Mouse (Mus musculus) left cerebral cortex, adult 2 months (tissue): ENCODE data around the gene Pitpnm1. TPM values are rescaled to one million over a fixed set of nuclear protein-coding genes. Genes with fewer than 3 reads are reported as not detected.
A peak's percentile ranks its signal among the peaks of the same experiment; 100 is the strongest.

Source experiments
- DNase-seq, 2 experiments: peaks; one replicate each; pipeline ENCODE4 v3.0.0; 2021 to 2022; ENCODE audit warnings: low spot score in 2 of 2, mixed read lengths in 1 of 2; ENCODE audit errors: extremely low spot score in 1 of 2
- H3K27ac ChIP-seq: fragments of 200-600 bp; 2 replicates; pipeline ENCODE4 v1.8.1; 2022
- H3K4me3 ChIP-seq: fragments of 200-600 bp; 2 replicates; pipeline ENCODE4 v1.8.1; 2022
- CTCF ChIP-seq: fragments of 200-600 bp; IDR thresholded peaks from 2 replicates; pipeline ENCODE4 v1.8.1; 2022; ENCODE audit warnings: antibody characterized with exemption, mild to moderate bottlenecking, moderate library complexity
- intact Hi-C: fragments of 180-260 bp; cut with DNase I; formaldehyde crosslinking; loops from one replicate; pipeline ENCODE4 v1.15.1; 2025
- total RNA-seq, 2 experiments: library from RNA; stranded (reverse); gene quantifications; 2 replicates each; pipeline ENCODE4 v1.2.3; 2021

Pitpnm1 gene
- total RNA-seq, 2 experiments from 2014 or later, result 217 to 229 TPM

- no peak for TF ChIP-seq CTCF
- intact Hi-C loops, result no loop called here
- Histone ChIP-seq H3K27ac (no peak overlapping the region), H3K4me3 (no peak overlapping the region)
- no peak for DNase-seq
Measured at GRCm38 (mm10) chr19:4155223-4156072, 55.6 kb downstream of the Pitpnm1 start.

GRCm38 (mm10) chr19:4156073-4156579 is 56.3 kb downstream of the Pitpnm1 start:
- intact Hi-C loops, result no loop called here
- Histone ChIP-seq H3K4me3 (no peak overlapping the region), H3K27ac (no peak overlapping the region)
- TF ChIP-seq CTCF, result no peak
- no peak for DNase-seq

- no peak overlapping the region for H3K4me3 ChIP-seq
- no peak overlapping the region for H3K27ac ChIP-seq
- intact Hi-C loops, result no loop called here
- TF ChIP-seq CTCF, result no peak
- no peak for DNase-seq
Measured at GRCm38 (mm10) chr19:4156771-4157170, 57.0 kb downstream of the Pitpnm1 start.

- no peak for TF ChIP-seq CTCF
- Histone ChIP-seq H3K27ac (no peak overlapping the region), H3K4me3 (no peak overlapping the region)
- intact Hi-C loops, result no loop called here
- DNase-seq, result no peak
Measured at GRCm38 (mm10) chr19:4159049-4159448, 59.3 kb downstream of the Pitpnm1 start.

GRCm38 (mm10) chr19:4162646-4163542 is 63.1 kb downstream of the Pitpnm1 start, which contains the start of gene Rps6kb2:
Gene Rps6kb2, minus strand, starts transcription at chr19:4163354.
- intact Hi-C loops, result no loop called here
- H3K27ac ChIP-seq, result peak within 1 kb of the TSS; percentile 84
- H3K4me3 ChIP-seq, result peak within 1 kb of the TSS; percentile 76
- no peak for TF ChIP-seq CTCF
- DNase-seq, result peak; percentile 96

- no peak for TF ChIP-seq CTCF
- peak overlapping the region; percentile 76 for H3K4me3 ChIP-seq
- no peak for DNase-seq
- intact Hi-C loops, result no loop called here
- H3K27ac ChIP-seq, result peak overlapping the region; percentile 84
Measured at GRCm38 (mm10) chr19:4163543-4163887, 63.7 kb downstream of the Pitpnm1 start.

Other genes with a start within 250 kb of the Pitpnm1 start
- 100 to 1,000 TPM in 1 of 2 experiments, 10 to 100 TPM in 1; 96.7 to 120 TPM for gene Chka, start 248.2 kb upstream of the Pitpnm1 start, total RNA-seq
- 10 to 100 TPM; 14.9 to 20.1 TPM for gene Tcirg1, start 192.9 kb upstream of the Pitpnm1 start, total RNA-seq
- gene Ndufs8, start 187.2 kb upstream of the Pitpnm1 start, total RNA-seq, result 100 to 1,000 TPM; 129 to 133 TPM
- gene Aldh3b1, start 170.2 kb upstream of the Pitpnm1 start, total RNA-seq, result 1 to 10 TPM; 2.3 to 3.3 TPM
- 10 to 100 TPM; 12.9 to 16.3 TPM for gene Unc93b1, start 164.8 kb upstream of the Pitpnm1 start, total RNA-seq
- gene Aldh3b3, start 141.4 kb upstream of the Pitpnm1 start, total RNA-seq, result under 1 TPM in 1 of 2 experiments, not detected in 1; 0.11 TPM
- 1 to 10 TPM in 1 of 2 experiments, under 1 TPM in 1; 0.93 to 1.5 TPM for gene Aldh3b2, start 127.7 kb upstream of the Pitpnm1 start, total RNA-seq
- 1 to 10 TPM; 3.3 to 4.1 TPM for gene Acy3, start 113.4 kb upstream of the Pitpnm1 start, total RNA-seq
- gene Tbx10, start 107.2 kb upstream of the Pitpnm1 start, total RNA-seq, result not detected
- gene Nudt8, start 99.4 kb upstream of the Pitpnm1 start, total RNA-seq, result 10 to 100 TPM in 1 of 2 experiments, 1 to 10 TPM in 1; 8.3 to 10.2 TPM
- gene Gm49405, start 99.4 kb upstream of the Pitpnm1 start, total RNA-seq, result 1 to 10 TPM; 1.8 TPM
- 1 to 10 TPM; 4.8 to 5.9 TPM for gene Doc2g, start 96.7 kb upstream of the Pitpnm1 start, total RNA-seq
- 100 to 1,000 TPM; 242 to 257 TPM for gene Ndufv1, start 87.2 kb upstream of the Pitpnm1 start, total RNA-seq
- gene Gstp1, start 62.0 kb upstream of the Pitpnm1 start, total RNA-seq, result 100 to 1,000 TPM; 299 to 324 TPM
- 10 to 100 TPM; 39.5 to 52.8 TPM for gene Gstp2, start 54.0 kb upstream of the Pitpnm1 start, total RNA-seq
- gene Gstp3, start 40.4 kb upstream of the Pitpnm1 start, total RNA-seq, result not detected
- not detected for gene Cabp2, start 18.4 kb upstream of the Pitpnm1 start, total RNA-seq
- gene Cdk2ap2, start 2.8 kb upstream of the Pitpnm1 start, total RNA-seq, result 10 to 100 TPM; 28.4 to 32.5 TPM
- gene Aip, start 25.9 kb downstream of the Pitpnm1 start, total RNA-seq, result 100 to 1,000 TPM; 118 to 125 TPM
- gene Gpr152, start 39.8 kb downstream of the Pitpnm1 start, total RNA-seq, result not detected
- under 1 TPM in 1 of 2 experiments, not detected in 1; 0.26 TPM for gene Cabp4, start 44.0 kb downstream of the Pitpnm1 start, total RNA-seq
- 10 to 100 TPM; 72.6 to 82.2 TPM for gene Coro1b, start 48.6 kb downstream of the Pitpnm1 start, total RNA-seq
- gene Ptprcap, start 53.6 kb downstream of the Pitpnm1 start, total RNA-seq, result 1 to 10 TPM; 1.2 to 1.7 TPM
- 10 to 100 TPM; 34.0 to 46.8 TPM for gene Rps6kb2, start 63.4 kb downstream of the Pitpnm1 start, total RNA-seq
- gene Carns1, start 75.5 kb downstream of the Pitpnm1 start, total RNA-seq, result 1 to 10 TPM; 6.9 to 7.3 TPM
- 1 to 10 TPM; 1.4 to 1.5 TPM for gene Tbc1d10c, start 91.3 kb downstream of the Pitpnm1 start, total RNA-seq
- 100 to 1,000 TPM; 293 to 306 TPM for gene Ppp1ca, start 92.1 kb downstream of the Pitpnm1 start, total RNA-seq
- gene Rad9a, start 101.7 kb downstream of the Pitpnm1 start, total RNA-seq, result 10 to 100 TPM in 1 of 2 experiments, 1 to 10 TPM in 1; 8.7 to 10.1 TPM
- gene Clcf1, start 114.2 kb downstream of the Pitpnm1 start, total RNA-seq, result 1 to 10 TPM; 1.3 to 2.1 TPM
- gene AC109138.7, start 114.4 kb downstream of the Pitpnm1 start, total RNA-seq, result not detected
- gene Pold4, start 131.9 kb downstream of the Pitpnm1 start, total RNA-seq, result 10 to 100 TPM; 15.4 to 17.6 TPM
- gene Ssh3, start 169.2 kb downstream of the Pitpnm1 start, total RNA-seq, result 10 to 100 TPM; 60.9 to 72.6 TPM
- gene Ankrd13d, start 183.1 kb downstream of the Pitpnm1 start, total RNA-seq, result 10 to 100 TPM; 68.7 to 75.0 TPM
- 100 to 1,000 TPM; 236 to 248 TPM for gene Grk2, start 206.2 kb downstream of the Pitpnm1 start, total RNA-seq